Mouse (Mus musculus) liver, postnatal 0 days (tissue): Measurements from ENCODE around the gene Col5a3. TPM values are rescaled to one million over a fixed set of nuclear protein-coding genes. Genes with fewer than 3 reads are reported as not detected.

Experiments used
- ATAC-seq: fragments of 200-750 bp; cut with Nextera tagmentation; 2 replicates; pipeline ENCODE4 v1.8.0; 2017; ENCODE audit warnings: mild to moderate bottlenecking, moderate library complexity
- DNase-seq: peaks from one replicate; pipeline ENCODE4 v3.0.0-alpha.2; 2016
- H3K27ac ChIP-seq: fragments of 300-500 bp; sonication (generic); 2 replicates; pipeline ENCODE4 v1.5.1; 2014; ENCODE audit warnings: antibody characterized with exemption, moderate library complexity, mild to moderate bottlenecking, low read depth
- H3K27me3 ChIP-seq: fragments of 300-500 bp; sonication (generic); 2 replicates; pipeline ENCODE4 v1.6.1; 2014; ENCODE audit warnings: low read length, control low read depth, mixed read lengths; ENCODE audit not compliant: insufficient read depth
- H3K36me3 ChIP-seq: fragments of 300-500 bp; sonication (generic); replicated peaks from 2 replicates; pipeline ENCODE4 v1.6.1; 2014; ENCODE audit warnings: mild to moderate bottlenecking, control low read depth, low read length, moderate library complexity, mixed read lengths; ENCODE audit not compliant: insufficient read depth
- H3K4me1 ChIP-seq: fragments of 300-500 bp; sonication (generic); 2 replicates; pipeline ENCODE4 v1.6.1; 2014; ENCODE audit warnings: antibody characterized with exemption, mild to moderate bottlenecking, control low read depth; ENCODE audit not compliant: insufficient read depth
- H3K4me2 ChIP-seq: fragments of 300-500 bp; sonication (generic); 2 replicates; pipeline ENCODE4 v1.6.1; 2014; ENCODE audit warnings: low read depth, mild to moderate bottlenecking, low read length, moderate library complexity, mixed read lengths
- H3K4me3 ChIP-seq: fragments of 300-500 bp; sonication (generic); 2 replicates; pipeline ENCODE4 v1.5.1; 2014; ENCODE audit warnings: low read depth, low read length
- H3K9ac ChIP-seq: fragments of 300-500 bp; sonication (generic); replicated peaks from 2 replicates; pipeline ENCODE4 v1.6.1; 2014; ENCODE audit warnings: mild to moderate bottlenecking, moderate library complexity
- H3K9me3 ChIP-seq: fragments of 300-500 bp; sonication (generic); 2 replicates; pipeline ENCODE4 v1.6.1; 2016; ENCODE audit warnings: mild to moderate bottlenecking, control low read depth, low read length, mixed read lengths
- CTCF ChIP-seq: sonication (generic); IDR thresholded peaks from 2 replicates; pipeline ENCODE4 v1.5.1; 2016; ENCODE audit warnings: antibody characterized with exemption, low read depth
- EP300 ChIP-seq: IDR thresholded peaks from 2 replicates; pipeline ENCODE4 v1.6.1; 2016; ENCODE audit warnings: antibody characterized with exemption, low read depth, mild to moderate bottlenecking
- WGBS: fragments of 180-500 bp; shearing (Covaris S2); extraction: QIAGEN DNeasy Blood & Tissue Kit; methylation state at CpG from one replicate; pipeline ENCODE4 v1.1.7; 2014; ENCODE audit not compliant: insufficient replicate concordance; 5-methylcytosine and 5-hydroxymethylcytosine counted together
- polyA plus RNA-seq: library from polyadenylated mRNA; unstranded; fragments of >200 nt; fragmentation: Nextera tagmentation; extraction: Ambion mirVana; gene quantifications from 2 replicates; pipeline ENCODE4 v1.2.1, GENCODE M21; 2015

Gene Col5a3
- polyA plus RNA-seq, 1 experiment from 2014 or later, result 1.0 TPM

DNA sequence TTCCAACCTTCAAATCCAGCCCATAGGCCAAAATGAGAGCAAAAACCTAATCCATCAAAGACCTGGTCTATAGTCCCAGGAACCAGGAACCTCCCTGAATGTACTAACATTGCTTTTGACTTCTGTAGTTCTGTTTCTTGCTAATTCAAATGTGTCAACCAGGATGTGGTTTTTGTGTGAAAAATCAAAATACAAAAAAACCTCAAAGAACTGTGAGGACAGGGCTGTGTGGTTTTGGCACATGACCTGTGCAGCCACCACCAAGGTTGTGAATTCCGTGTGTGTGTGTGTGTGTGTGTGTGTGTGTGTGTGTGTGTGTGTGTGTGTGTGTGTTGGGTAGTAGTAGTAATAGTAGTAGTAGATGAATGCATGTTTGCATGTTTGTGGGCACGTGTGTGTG lies 49.6 kb downstream of the Col5a3 start:
- TF ChIP-seq CTCF, result no peak
- no peak for TF ChIP-seq EP300
- DNase-seq, result no peak
- no peak for ATAC-seq
- H3K4me1 ChIP-seq, result no peaks in the 10 kb centered on the region
- 25% methylated on average over 2 of the region's 2 CpGs for WGBS
- H3K9me3 ChIP-seq, result no peaks in the 10 kb centered on the region
- 0 out of 2 replicates have a peak, but pooled peaks cover 3% of the 10 kb centered on the region for H3K27me3 ChIP-seq
- no peak overlapping the region for H3K27ac ChIP-seq
- H3K4me2 ChIP-seq, result no peak overlapping the region
- no peak overlapping the region for H3K4me3 ChIP-seq
- H3K9ac ChIP-seq, result no peak overlapping the region
- H3K36me3 ChIP-seq, result no peaks in the 10 kb centered on the region

DNA sequence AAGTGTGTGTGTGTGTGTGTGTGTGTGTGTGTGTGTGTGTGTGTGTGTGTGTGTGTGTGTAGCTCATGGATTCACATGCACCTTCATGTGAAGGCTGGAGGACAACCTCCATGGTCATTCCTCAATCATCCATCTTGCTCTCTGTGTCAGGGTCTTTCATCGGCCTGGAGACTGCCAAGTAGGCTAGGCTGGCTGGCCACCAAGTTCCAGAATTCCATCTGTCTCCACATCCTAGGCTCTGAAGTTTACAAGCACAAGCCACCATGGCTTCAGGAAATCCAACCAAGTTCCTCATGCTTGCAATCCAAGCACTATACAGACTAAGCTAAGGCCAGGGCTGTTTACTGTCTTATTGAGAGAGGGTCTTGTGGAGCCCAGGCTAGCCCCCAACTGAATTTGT lies 51.8 kb downstream of the Col5a3 start:
- no peak overlapping the region for H3K27ac ChIP-seq
- no peak overlapping the region for H3K4me3 ChIP-seq
- H3K9me3 ChIP-seq, result no peaks in the 10 kb centered on the region
- 0 out of 2 replicates have a peak, but pooled peaks cover 3% of the 10 kb centered on the region for H3K27me3 ChIP-seq
- DNase-seq, result no peak
- H3K4me1 ChIP-seq, result no peaks in the 10 kb centered on the region
- 86% methylated on average over 1 of the region's 1 CpGs for WGBS
- no peaks in the 10 kb centered on the region for H3K36me3 ChIP-seq
- no peak for ATAC-seq
- no peak overlapping the region for H3K4me2 ChIP-seq
- H3K9ac ChIP-seq, result no peak overlapping the region
- no peak for TF ChIP-seq EP300
- no peak for TF ChIP-seq CTCF

GRCm38 (mm10) chr9:20762197-20762961 lies 52.5 kb downstream of the Col5a3 start:
- TF ChIP-seq EP300, result no peak
- TF ChIP-seq CTCF, result no peak
- ATAC-seq, result no peak
- Histone ChIP-seq H3K36me3 (no peaks in the 10 kb centered on the region), H3K27me3 (0 out of 2 replicates have a peak, but pooled peaks cover 3% of the 10 kb centered on the region), H3K9me3 (no peaks in the 10 kb centered on the region), H3K4me1 (peaks cover 1% of the 10 kb centered on the region; the same call in 1 of the 2 replicates), H3K9ac (no peak overlapping the region), H3K4me2 (no peak overlapping the region), H3K4me3 (no peak overlapping the region), H3K27ac (no peak overlapping the region)
- 57% methylated on average over 7 of the region's 7 CpGs for WGBS
- DNase-seq, result no peak

GRCm38 (mm10) chr9:20761388-20761787 lies 53.5 kb downstream of the Col5a3 start:
- DNase-seq, result no peak
- H3K9ac ChIP-seq, result no peak overlapping the region
- H3K4me3 ChIP-seq, result no peak overlapping the region
- H3K27me3 ChIP-seq, result 0 out of 2 replicates have a peak, but pooled peaks cover 3% of the 10 kb centered on the region
- ATAC-seq, result no peak
- TF ChIP-seq CTCF, result no peak
- no peak for TF ChIP-seq EP300
- no peaks in the 10 kb centered on the region for H3K36me3 ChIP-seq
- no peak overlapping the region for H3K27ac ChIP-seq
- WGBS, result 59% methylated on average over 3 of the region's 3 CpGs
- no peaks in the 10 kb centered on the region for H3K9me3 ChIP-seq
- peaks cover 8% of the 10 kb centered on the region for H3K4me1 ChIP-seq
- no peak overlapping the region for H3K4me2 ChIP-seq

GRCm38 (mm10) chr9:20760813-20761212 lies 54.1 kb downstream of the Col5a3 start:
- no peaks in the 10 kb centered on the region for H3K9me3 ChIP-seq
- no peaks in the 10 kb centered on the region for H3K36me3 ChIP-seq
- H3K27ac ChIP-seq, result no peak overlapping the region
- H3K4me3 ChIP-seq, result no peak overlapping the region
- H3K4me1 ChIP-seq, result peaks cover 8% of the 10 kb centered on the region
- no peak overlapping the region for H3K9ac ChIP-seq
- ATAC-seq (peak; percentile 28), DNase-seq (peak; percentile 42)
- H3K27me3 ChIP-seq, result 0 out of 2 replicates have a peak, but pooled peaks cover 3% of the 10 kb centered on the region
- H3K4me2 ChIP-seq, result no peak overlapping the region
- TF ChIP-seq CTCF (no peak), EP300 (no peak)
- whole genome bisulfite sequencing, result 22% methylated on average over 12 of the region's 12 CpGs

GRCm38 (mm10) chr9:20758896-20759295 lies 56.0 kb downstream of the Col5a3 start:
- Histone ChIP-seq H3K4me1 (peaks cover 8% of the 10 kb centered on the region), H3K36me3 (no peaks in the 10 kb centered on the region), H3K27ac (no peak overlapping the region), H3K9me3 (no peaks in the 10 kb centered on the region), H3K27me3 (0 out of 2 replicates have a peak, but pooled peaks cover 3% of the 10 kb centered on the region), H3K4me3 (no peak overlapping the region), H3K9ac (no peak overlapping the region), H3K4me2 (no peak overlapping the region)
- no peak for TF ChIP-seq EP300
- TF ChIP-seq CTCF, result no peak
- 83% methylated on average over 6 of the region's 6 CpGs for WGBS
- DNase-seq (no peak), ATAC-seq (no peak)
